Mouse (Mus musculus) liver, postnatal 0 days (tissue): ENCODE results near the gene Polr1d.

ENCODE experiments used
- CTCF ChIP-seq: sonication (generic); IDR thresholded peaks from 2 replicates; pipeline ENCODE4 v1.5.1; 2016; ENCODE audit warnings: antibody characterized with exemption, low read depth
- EP300 ChIP-seq: IDR thresholded peaks from 2 replicates; pipeline ENCODE4 v1.6.1; 2016; ENCODE audit warnings: antibody characterized with exemption, low read depth, mild to moderate bottlenecking

- TF ChIP-seq EP300 (no peak), CTCF (no peak)
Measured at GRCm38 (mm10) chr5:147051500-147052308, 25.1 kb upstream of the Polr1d start.
